Mouse (Mus musculus) thymus, postnatal 10 days (tissue): ENCODE results near the gene Dram1.

Experiments used
- DNase-seq, 2 experiments: peaks; one replicate each; pipeline ENCODE4 v3.0.0; 2021; ENCODE audit warnings: low spot score in 2 of 2

Dram1 gene

GRCm38 (mm10) chr10:88349800-88350199 is 29.1 kb downstream of the Dram1 start:
- DNase-seq: no peak

- DNase-seq: no peak
Observed at GRCm38 (mm10) chr10:88346454-88347245, 32.2 kb downstream of the Dram1 start.

- DNase-seq: no peak
Observed at GRCm38 (mm10) chr10:88345899-88346401, 32.9 kb downstream of the Dram1 start.

- no peak for DNase-seq
Observed at GRCm38 (mm10) chr10:88341368-88341767, 37.5 kb downstream of the Dram1 start.

GRCm38 (mm10) chr10:88340660-88341059 is 38.2 kb downstream of the Dram1 start:
- DNase-seq: no peak

GRCm38 (mm10) chr10:88330695-88331094 is 48.2 kb downstream of the Dram1 start:
- DNase-seq: no peak

GRCm38 (mm10) chr10:88328056-88328450 is 50.8 kb downstream of the Dram1 start:
- no peak for DNase-seq

GRCm38 (mm10) chr10:88327160-88328055 is 51.5 kb downstream of the Dram1 start:
- DNase-seq: peak; percentile 25 to 70

GRCm38 (mm10) chr10:88321739-88322138 is 57.1 kb downstream of the Dram1 start:
- DNase-seq: no peak

GRCm38 (mm10) chr10:88320714-88321416 is 58.0 kb downstream of the Dram1 start:
- no peak for DNase-seq

- no peak for DNase-seq
Observed at GRCm38 (mm10) chr10:88318179-88318578, 60.7 kb downstream of the Dram1 start.

- no peak for DNase-seq
Observed at GRCm38 (mm10) chr10:88317151-88317550, 61.7 kb downstream of the Dram1 start.

GRCm38 (mm10) chr10:88314841-88315240 is 64.0 kb downstream of the Dram1 start:
- no peak for DNase-seq

- DNase-seq: no peak
Observed at GRCm38 (mm10) chr10:88309851-88310250, 69.0 kb downstream of the Dram1 start.

- DNase-seq: no peak
Observed at GRCm38 (mm10) chr10:88306235-88306634, 72.6 kb downstream of the Dram1 start.

GRCm38 (mm10) chr10:88304302-88304701 is 74.6 kb downstream of the Dram1 start:
- DNase-seq: peak; percentile 11 to 61

- no peak for DNase-seq
Observed at GRCm38 (mm10) chr10:88303079-88303478, 75.8 kb downstream of the Dram1 start.

- no peak for DNase-seq
Observed at GRCm38 (mm10) chr10:88301802-88302470, 76.9 kb downstream of the Dram1 start.

- DNase-seq: no peak
Observed at GRCm38 (mm10) chr10:88296991-88297390, 81.9 kb downstream of the Dram1 start.

- DNase-seq: no peak
Observed at GRCm38 (mm10) chr10:88295091-88295490, 83.8 kb downstream of the Dram1 start.

GRCm38 (mm10) chr10:88288061-88288460 is 90.8 kb downstream of the Dram1 start:
- DNase-seq: no peak
